Mouse (Mus musculus) mature B cell (primary cell): ENCODE data around the gene Sned1.
"Not testable (repeated sequence)": the region's sequence is repeated elsewhere in the genome, so short reads cannot be mapped to it uniquely, and the experiment has no call there.

Experiments used
- in situ Hi-C: fragments of 300-500 bp; cut with MboI; formaldehyde crosslinking; loops from 2 replicates; pipeline ENCODE4 v1.14.3; 2019

Sned1 gene

GRCm38 (mm10) chr1:93235576-93236544, at the start of gene Sned1:
Gene Sned1, plus strand, starts transcription at chr1:93235841.
- in situ Hi-C loops, result no loop called here

- in situ Hi-C loops, result no loop called here
Measured at GRCm38 (mm10) chr1:93190726-93191305, 44.8 kb upstream of the Sned1 start.

GRCm38 (mm10) chr1:93194961-93195360, 40.7 kb upstream of the Sned1 start:
- in situ Hi-C loops, result no loop called here

- in situ Hi-C loops, result not testable (repeated sequence)
Measured at GRCm38 (mm10) chr1:93197454-93197853, 38.2 kb upstream of the Sned1 start.

GRCm38 (mm10) chr1:93197916-93198315, 37.7 kb upstream of the Sned1 start:
- in situ Hi-C loops, result no loop called here

GRCm38 (mm10) chr1:93206277-93206970, 29.2 kb upstream of the Sned1 start:
- in situ Hi-C loops, result no loop called here

GRCm38 (mm10) chr1:93207536-93208064, 28.0 kb upstream of the Sned1 start:
- in situ Hi-C loops, result no loop called here

GRCm38 (mm10) chr1:93210213-93210641, 25.4 kb upstream of the Sned1 start:
- in situ Hi-C loops, result no loop called here

GRCm38 (mm10) chr1:93211019-93211418, 24.6 kb upstream of the Sned1 start:
- in situ Hi-C loops, result no loop called here

- in situ Hi-C loops, result no loop called here
Measured at GRCm38 (mm10) chr1:93211549-93212220, 24.0 kb upstream of the Sned1 start.

- in situ Hi-C loops, result no loop called here
Measured at GRCm38 (mm10) chr1:93212441-93212840, 23.2 kb upstream of the Sned1 start.

- in situ Hi-C loops, result no loop called here
Measured at GRCm38 (mm10) chr1:93214612-93215011, 21.0 kb upstream of the Sned1 start.

- in situ Hi-C loops, result no loop called here
Measured at GRCm38 (mm10) chr1:93216839-93217497, 18.7 kb upstream of the Sned1 start.

- in situ Hi-C loops, result no loop called here
Measured at GRCm38 (mm10) chr1:93217530-93217929, 18.1 kb upstream of the Sned1 start.

- in situ Hi-C loops, result no loop called here
Measured at GRCm38 (mm10) chr1:93220776-93221175, 14.9 kb upstream of the Sned1 start.

- in situ Hi-C loops, result no loop called here
Measured at GRCm38 (mm10) chr1:93223972-93224371, 11.7 kb upstream of the Sned1 start.

GRCm38 (mm10) chr1:93225226-93225625, 10.4 kb upstream of the Sned1 start:
- in situ Hi-C loops, result no loop called here

- in situ Hi-C loops, result no loop called here
Measured at GRCm38 (mm10) chr1:93225731-93226520, 9.7 kb upstream of the Sned1 start.

- in situ Hi-C loops, result no loop called here
Measured at GRCm38 (mm10) chr1:93227303-93227975, 8.2 kb upstream of the Sned1 start.

GRCm38 (mm10) chr1:93227976-93228365, 7.7 kb upstream of the Sned1 start:
- in situ Hi-C loops, result no loop called here
